Mouse (Mus musculus) liver, embryonic 14.5 days (tissue): Measurements from ENCODE around the gene Mrps35.

Source experiments
- CTCF ChIP-seq: IDR thresholded peaks from 2 replicates; pipeline ENCODE4 v1.5.1; 2016; ENCODE audit warnings: antibody characterized with exemption, low read depth, control low read depth
- EP300 ChIP-seq: IDR thresholded peaks from 2 replicates; pipeline ENCODE4 v1.6.1; 2016; ENCODE audit warnings: antibody characterized with exemption, low read depth

- TF ChIP-seq EP300 (no peak), CTCF (peak; percentile 52)
Measured at GRCm38 (mm10) chr6:146994236-146994635, 48.3 kb upstream of the Mrps35 start.
